Mouse (Mus musculus) kidney, postnatal 14 days (tissue): ENCODE results near the gene Capn15.

Source experiments
- DNase-seq: peaks from one replicate; pipeline ENCODE4 v3.0.0; 2022; ENCODE audit warnings: mixed read lengths

Capn15 gene

GRCm38 (mm10) chr17:25918037-25918750 lies 67.4 kb downstream of the Capn15 start:
- DNase-seq = no peak

GRCm38 (mm10) chr17:25916931-25917647 lies 68.5 kb downstream of the Capn15 start:
- DNase-seq = no peak

GRCm38 (mm10) chr17:25914295-25914694 lies 71.3 kb downstream of the Capn15 start:
- DNase-seq = no peak

GRCm38 (mm10) chr17:25913877-25914275 lies 71.7 kb downstream of the Capn15 start:
- peak; percentile 12 for DNase-seq

- DNase-seq = peak; percentile 34
These were observed 72.3 kb downstream of the Capn15 start for GRCm38 (mm10) chr17:25913186-25913876.

GRCm38 (mm10) chr17:25911816-25912215 lies 73.8 kb downstream of the Capn15 start:
- peak; percentile 24 for DNase-seq
